Mouse (Mus musculus) lung, adult 2 months (tissue): ENCODE measurements around the gene Mief2.

Experiments
- CTCF ChIP-seq: fragments of 200-500 bp; IDR thresholded peaks from 2 replicates; pipeline ENCODE4 v1.5.1; 2011; ENCODE audit warnings: mild to moderate bottlenecking, low read length, control low read depth; ENCODE audit not compliant: insufficient read depth
- POLR2A ChIP-seq: fragments of 200-500 bp; IDR thresholded peaks from 2 replicates; pipeline ENCODE4 v1.6.1; 2011; ENCODE audit warnings: low read depth, mild to moderate bottlenecking, control low read depth, low read length, borderline replicate concordance; ENCODE audit errors: extremely low read depth

- TF ChIP-seq CTCF (no peak), POLR2A (no peak)
Measured at GRCm38 (mm10) chr11:60731251-60731650, 3.1 kb downstream of the Mief2 start.
